Mouse (Mus musculus): ENCODE measurements around the gene Slc25a20. TPM values are rescaled to one million over a fixed set of nuclear protein-coding genes. Genes with fewer than 3 reads are reported as not detected.

The Slc25a20 gene
- total and polyA plus RNA-seq, 3 experiments = 122 to 203 (median 190) TPM

DNA sequence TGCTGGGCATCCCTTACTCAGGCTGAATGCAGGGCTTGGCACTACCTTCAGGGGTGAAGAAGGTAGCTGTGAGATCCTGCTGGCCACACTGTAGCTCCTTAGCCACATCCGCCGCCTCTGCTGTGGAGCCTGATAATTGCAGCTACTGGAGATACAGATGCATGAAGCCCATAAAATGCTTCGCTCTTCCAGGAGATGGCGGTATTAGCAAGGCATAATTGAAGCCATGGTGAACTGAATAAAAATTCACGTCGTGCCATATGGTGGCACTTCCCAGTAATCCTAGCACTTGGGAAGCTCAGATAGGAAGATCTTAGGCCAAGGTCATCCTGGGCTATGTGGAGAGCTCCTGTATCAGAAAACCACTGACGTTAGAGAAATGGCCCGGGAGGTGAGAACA is 8.0 kb downstream of the Slc25a20 start:
- Histone ChIP-seq H3K4me1 (ENCODE audit: control insufficient read depth, insufficient read depth, low read length) (no peaks in the 10 kb centered on the region), H3K9ac (ENCODE audit: low read depth, low read length) (no peak overlapping the region), H3K27ac (no peak overlapping the region), H3K4me3 (no peak overlapping the region), H3K79me2 (replicated peaks; ENCODE audit: control insufficient read depth, insufficient read depth, low read length) (no peaks in the 10 kb centered on the region), H3K36me3 (ENCODE audit: control insufficient read depth, insufficient read depth, low read length) (no peaks in the 10 kb centered on the region), H3K27me3 (ENCODE audit: control insufficient read depth, insufficient read depth, low read length) (no peaks in the 10 kb centered on the region)
- DNase-seq = no peak
- TF ChIP-seq CTCF (IDR thresholded peaks at IDR 0.05) (peak; percentile 43), EP300 (IDR thresholded peaks at IDR 0.05; ENCODE audit: insufficient read depth, low read depth, low read length) (no peak)
- 69% methylated on average over 8 of the region's 8 CpGs for WGBS
- intact Hi-C loops (cut with DNase I) = no loop called here

GRCm38 (mm10) chr9:108673151-108673550 is 11.3 kb downstream of the Slc25a20 start:
- Histone ChIP-seq H3K79me2 (replicated peaks; ENCODE audit: control insufficient read depth, insufficient read depth, low read length) (no peaks in the 10 kb centered on the region), H3K36me3 (ENCODE audit: control insufficient read depth, insufficient read depth, low read length) (no peaks in the 10 kb centered on the region), H3K4me1 (ENCODE audit: control insufficient read depth, insufficient read depth, low read length) (no peaks in the 10 kb centered on the region), H3K27ac (no peak overlapping the region), H3K9ac (ENCODE audit: low read depth, low read length) (no peak overlapping the region), H3K27me3 (ENCODE audit: control insufficient read depth, insufficient read depth, low read length) (no peaks in the 10 kb centered on the region), H3K4me3 (no peak overlapping the region)
- intact Hi-C loops (cut with DNase I) = no loop called here
- DNase-seq = no peak
- WGBS = 47% methylated on average over 2 of the region's 2 CpGs
- TF ChIP-seq CTCF (IDR thresholded peaks at IDR 0.05) = peak; percentile 56
- TF ChIP-seq EP300 (IDR thresholded peaks at IDR 0.05; ENCODE audit: insufficient read depth, low read depth, low read length) = no peak
- TF ChIP-seq POLR2A (IDR thresholded peaks at IDR 0.05; ENCODE audit: insufficient read depth, low read depth, low read length) = no peak

GRCm38 (mm10) chr9:108680026-108680425 is 18.1 kb downstream of the Slc25a20 start:
- Histone ChIP-seq H3K79me2 (replicated peaks; ENCODE audit: control insufficient read depth, insufficient read depth, low read length) (no peaks in the 10 kb centered on the region), H3K36me3 (ENCODE audit: control insufficient read depth, insufficient read depth, low read length) (no peaks in the 10 kb centered on the region), H3K9ac (ENCODE audit: low read depth, low read length) (no peak overlapping the region), H3K4me1 (ENCODE audit: control insufficient read depth, insufficient read depth, low read length) (no peaks in the 10 kb centered on the region), H3K4me3 (no peak overlapping the region), H3K27me3 (ENCODE audit: control insufficient read depth, insufficient read depth, low read length) (no peaks in the 10 kb centered on the region), H3K27ac (no peak overlapping the region)
- TF ChIP-seq CTCF (IDR thresholded peaks at IDR 0.05) (no peak), POLR2A (IDR thresholded peaks at IDR 0.05; ENCODE audit: insufficient read depth, low read depth, low read length) (no peak), EP300 (IDR thresholded peaks at IDR 0.05; ENCODE audit: insufficient read depth, low read depth, low read length) (no peak)
- no peak for DNase-seq
- WGBS = 90% methylated on average over 15 of the region's 15 CpGs
- intact Hi-C loops (cut with DNase I) = no loop called here

- intact Hi-C loops (cut with DNase I) = no loop called here
- no peak overlapping the region for H3K27ac ChIP-seq
- H3K79me2 ChIP-seq (replicated peaks; ENCODE audit: control insufficient read depth, insufficient read depth, low read length) = no peaks in the 10 kb centered on the region
- DNase-seq = no peak
- H3K27me3 ChIP-seq (ENCODE audit: control insufficient read depth, insufficient read depth, low read length) = no peaks in the 10 kb centered on the region
- 61% methylated on average over 4 of the region's 4 CpGs for WGBS
- TF ChIP-seq CTCF (IDR thresholded peaks at IDR 0.05) = no peak
- TF ChIP-seq POLR2A (IDR thresholded peaks at IDR 0.05; ENCODE audit: insufficient read depth, low read depth, low read length) = no peak
- no peak for TF ChIP-seq EP300 (IDR thresholded peaks at IDR 0.05; ENCODE audit: insufficient read depth, low read depth, low read length)
- H3K4me3 ChIP-seq = no peak overlapping the region
- no peaks in the 10 kb centered on the region for H3K36me3 ChIP-seq (ENCODE audit: control insufficient read depth, insufficient read depth, low read length)
- H3K9ac ChIP-seq (ENCODE audit: low read depth, low read length) = no peak overlapping the region
- H3K4me1 ChIP-seq (ENCODE audit: control insufficient read depth, insufficient read depth, low read length) = 0 out of 2 replicates have a peak, but pooled peaks cover under 1% of the 10 kb centered on the region
Observed at GRCm38 (mm10) chr9:108686475-108686887, 24.6 kb downstream of the Slc25a20 start.

- no peaks in the 10 kb centered on the region for H3K79me2 ChIP-seq (replicated peaks; ENCODE audit: control insufficient read depth, insufficient read depth, low read length)
- H3K4me1 ChIP-seq (ENCODE audit: control insufficient read depth, insufficient read depth, low read length) = 0 out of 2 replicates have a peak, but pooled peaks cover 3% of the 10 kb centered on the region
- WGBS = 89% methylated on average over 6 of the region's 6 CpGs
- H3K27me3 ChIP-seq (ENCODE audit: control insufficient read depth, insufficient read depth, low read length) = no peaks in the 10 kb centered on the region
- H3K36me3 ChIP-seq (ENCODE audit: control insufficient read depth, insufficient read depth, low read length) = no peaks in the 10 kb centered on the region
- TF ChIP-seq POLR2A (IDR thresholded peaks at IDR 0.05; ENCODE audit: insufficient read depth, low read depth, low read length) (no peak), EP300 (IDR thresholded peaks at IDR 0.05; ENCODE audit: insufficient read depth, low read depth, low read length) (no peak), CTCF (IDR thresholded peaks at IDR 0.05) (no peak)
- DNase-seq = no peak
- H3K27ac ChIP-seq = no peak overlapping the region
- no peak overlapping the region for H3K4me3 ChIP-seq
- intact Hi-C loops (cut with DNase I) = no loop called here
- no peak overlapping the region for H3K9ac ChIP-seq (ENCODE audit: low read depth, low read length)
Observed at GRCm38 (mm10) chr9:108687181-108687580, 25.3 kb downstream of the Slc25a20 start.

DNA sequence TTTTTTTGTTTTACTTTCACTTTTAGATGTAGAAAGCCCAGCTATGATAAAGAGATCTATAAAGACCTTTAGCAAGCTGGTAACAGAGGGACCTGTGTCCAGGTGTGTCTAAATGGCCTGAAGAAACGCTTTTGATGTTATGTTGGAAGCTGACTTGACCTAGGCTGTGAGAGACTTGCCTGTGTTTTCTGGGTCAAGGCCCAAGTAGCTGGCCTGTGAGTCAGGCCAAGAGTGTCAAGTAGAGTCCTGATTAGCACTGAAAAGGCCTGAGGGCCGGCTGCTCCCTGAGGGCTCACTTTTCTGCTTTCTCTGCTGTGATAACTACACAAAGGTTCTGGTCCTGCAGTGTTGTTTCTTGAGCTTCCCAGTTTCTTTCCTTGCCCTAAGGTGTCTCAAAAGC is 25.8 kb downstream of the Slc25a20 start:
- Histone ChIP-seq H3K4me1 (ENCODE audit: control insufficient read depth, insufficient read depth, low read length) (0 out of 2 replicates have a peak, but pooled peaks cover 3% of the 10 kb centered on the region), H3K4me3 (no peak overlapping the region), H3K9ac (ENCODE audit: low read depth, low read length) (no peak overlapping the region), H3K79me2 (replicated peaks; ENCODE audit: control insufficient read depth, insufficient read depth, low read length) (no peaks in the 10 kb centered on the region), H3K36me3 (ENCODE audit: control insufficient read depth, insufficient read depth, low read length) (no peaks in the 10 kb centered on the region), H3K27ac (no peak overlapping the region), H3K27me3 (ENCODE audit: control insufficient read depth, insufficient read depth, low read length) (no peaks in the 10 kb centered on the region)
- DNase-seq = no peak
- 51% methylated on average over 2 of the region's 2 CpGs for WGBS
- TF ChIP-seq CTCF (IDR thresholded peaks at IDR 0.05) = no peak
- no peak for TF ChIP-seq POLR2A (IDR thresholded peaks at IDR 0.05; ENCODE audit: insufficient read depth, low read depth, low read length)
- no peak for TF ChIP-seq EP300 (IDR thresholded peaks at IDR 0.05; ENCODE audit: insufficient read depth, low read depth, low read length)
- intact Hi-C loops (cut with DNase I) = no loop called here
